Mouse (Mus musculus) WW6 (cell line): ENCODE measurements at regions not wholly inside any gene's neighbourhood (a gene's known extent, or its start where the extent isn't known, plus 50 kb on each side); places are given as distances from the start of the nearest gene placed in this dataset.
"Not testable (repeated sequence)": the region's sequence is repeated elsewhere in the genome, so short reads cannot be mapped to it uniquely, and the experiment has no call there.

Experiments
- DNase-seq: peaks from one replicate; pipeline ENCODE4 v3.0.0-alpha.2; 2013; ENCODE audit warnings: low read depth, low spot score

DNA sequence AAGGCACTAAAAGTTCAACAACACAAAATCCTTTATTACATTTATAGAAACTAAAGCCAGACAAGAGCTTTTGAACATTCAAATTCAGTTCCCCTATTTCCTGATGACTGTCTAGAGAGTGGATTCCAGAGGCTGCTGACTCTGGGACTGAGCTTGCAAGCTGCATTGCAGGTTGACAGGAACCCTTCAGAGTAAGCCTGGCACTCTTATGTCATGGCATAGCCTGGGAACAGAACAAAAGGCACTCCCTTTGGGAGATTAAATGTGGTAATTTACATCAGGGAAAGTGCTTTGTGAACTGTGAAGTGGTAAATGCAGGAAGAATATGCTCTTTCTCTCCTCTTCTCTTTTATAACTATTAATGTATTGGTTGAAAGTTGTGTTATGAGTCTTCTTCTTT, 847.3 kb downstream of the Bcl11a start:
- no peak for DNase-seq

DNA sequence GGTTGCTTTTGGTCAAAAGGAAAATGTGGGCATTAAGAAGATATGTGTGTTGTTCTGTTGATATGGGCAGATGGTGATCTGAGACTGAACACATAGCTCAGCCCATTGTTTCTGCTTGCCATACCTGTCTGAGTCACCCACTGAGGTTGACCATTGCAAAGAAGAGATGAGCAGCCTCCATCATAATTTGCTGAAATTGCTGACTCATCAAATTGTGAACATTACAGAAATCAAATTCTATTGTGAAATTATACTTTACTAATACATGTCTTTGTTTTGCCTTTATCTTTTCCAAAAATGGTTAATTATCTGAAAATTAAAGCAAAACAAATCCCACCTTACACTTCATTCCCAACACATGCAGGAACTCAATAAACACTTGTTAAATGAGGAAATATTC, 865.8 kb downstream of the Bcl11a start:
- no peak for DNase-seq

DNA sequence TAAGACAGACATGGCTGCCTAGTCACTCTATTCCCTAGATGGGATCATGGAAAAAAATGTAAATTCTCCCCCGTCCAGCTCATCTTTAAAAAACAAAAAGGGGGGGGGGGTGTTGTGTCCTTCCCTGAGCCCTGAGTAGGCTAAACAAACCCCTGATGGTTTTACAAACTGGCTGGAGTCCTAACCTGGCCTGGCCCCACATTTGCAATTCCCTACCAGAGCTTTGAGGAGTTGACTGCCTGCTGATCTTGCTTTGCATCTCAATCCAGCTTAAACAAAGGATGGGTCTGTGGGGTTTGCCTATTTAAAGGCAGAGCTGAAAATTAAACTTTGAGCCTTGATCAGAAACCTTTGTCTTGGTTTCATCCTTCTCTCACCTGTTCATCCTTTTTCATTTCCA, 873.3 kb downstream of the Bcl11a start:
- DNase-seq, result peak; percentile 13

DNA sequence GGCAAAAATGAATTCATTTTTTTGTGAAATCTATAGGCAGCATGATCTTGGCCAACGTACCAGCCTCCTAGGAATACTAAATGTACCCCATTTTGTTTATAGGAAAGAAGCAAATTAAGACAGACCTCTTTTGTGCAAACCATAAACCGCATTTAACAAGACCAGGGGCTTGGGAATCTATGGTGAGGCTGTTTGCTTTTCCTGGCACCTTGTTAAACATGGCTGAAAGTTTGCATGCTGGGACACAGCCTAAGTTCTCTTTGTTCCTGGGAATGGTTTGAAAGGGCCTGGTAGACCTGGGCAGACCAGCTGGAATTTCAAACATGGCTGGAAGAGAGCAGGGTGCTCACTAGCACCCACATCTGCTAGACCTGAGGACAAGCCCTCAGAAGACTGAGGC, 894.5 kb downstream of the Bcl11a start:
- DNase-seq, result no peak

DNA sequence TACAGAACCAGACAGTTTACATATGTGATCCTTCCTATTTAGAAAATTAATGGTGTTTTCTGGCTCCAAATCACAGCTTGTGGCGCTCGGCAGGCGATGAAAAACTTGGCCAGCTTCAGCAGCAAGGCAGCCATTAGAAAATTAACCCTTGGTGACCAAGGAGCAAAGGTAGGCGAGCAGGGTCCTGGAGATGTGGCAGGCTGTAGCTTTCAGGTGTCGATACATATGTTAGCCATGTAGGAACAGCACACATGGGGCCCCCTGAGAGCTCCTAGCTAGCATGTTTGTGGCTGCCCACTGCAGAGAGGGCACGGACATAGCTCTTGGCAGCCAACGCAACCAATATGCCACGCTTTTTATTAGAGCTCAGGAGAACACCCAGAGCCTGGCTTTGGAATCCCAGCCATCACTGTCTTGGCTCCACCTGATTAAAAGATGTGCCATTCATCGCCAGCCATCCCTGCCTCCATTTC, 902.4 kb downstream of the Bcl11a start:
- no peak for DNase-seq

DNA sequence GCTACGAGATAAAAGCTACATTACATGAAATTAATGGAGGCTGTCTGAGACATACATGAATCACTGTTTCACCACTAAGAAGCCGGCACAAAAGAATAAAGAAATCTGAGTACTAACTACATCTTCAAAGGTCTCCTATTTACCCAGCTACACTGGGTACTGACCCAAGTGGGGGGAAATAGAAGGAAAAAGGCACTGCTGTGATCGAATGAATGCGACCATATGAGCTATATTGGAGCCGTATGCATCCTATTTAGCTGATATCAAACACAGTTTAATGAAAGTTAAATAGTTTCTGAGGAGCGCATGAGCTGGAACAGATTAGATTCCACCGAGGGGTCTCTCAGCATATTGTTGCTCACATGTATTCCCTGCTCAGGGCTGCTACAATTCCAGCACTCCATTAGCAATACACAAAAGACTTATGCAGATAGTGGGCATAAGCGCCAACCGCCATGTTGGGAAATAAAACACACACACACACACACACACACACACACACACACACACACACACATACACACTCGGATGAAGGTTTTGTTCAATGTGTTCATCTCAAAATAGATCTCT, 905.3 kb downstream of the Bcl11a start:
- DNase-seq, result no peak

DNA sequence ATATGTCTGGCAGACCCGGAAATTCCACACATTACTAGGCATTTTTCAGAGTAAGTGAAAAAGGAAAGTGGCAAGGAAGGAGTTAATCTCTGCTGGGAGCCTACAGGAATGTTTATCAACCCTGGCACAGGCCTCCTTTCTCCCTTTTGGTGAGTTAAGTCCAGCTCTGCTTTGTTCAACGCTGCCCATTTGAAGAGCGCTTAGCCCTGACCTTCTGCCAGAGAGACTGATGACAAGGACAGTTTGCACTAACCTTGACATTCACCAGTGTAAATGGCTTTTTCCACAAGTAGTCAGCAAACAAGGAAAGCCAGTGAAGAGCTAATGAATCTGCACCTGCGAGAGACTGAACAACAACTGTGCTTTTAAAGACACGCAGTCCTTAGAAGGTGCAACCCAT, 927.6 kb downstream of the Bcl11a start:
- no peak for DNase-seq

DNA sequence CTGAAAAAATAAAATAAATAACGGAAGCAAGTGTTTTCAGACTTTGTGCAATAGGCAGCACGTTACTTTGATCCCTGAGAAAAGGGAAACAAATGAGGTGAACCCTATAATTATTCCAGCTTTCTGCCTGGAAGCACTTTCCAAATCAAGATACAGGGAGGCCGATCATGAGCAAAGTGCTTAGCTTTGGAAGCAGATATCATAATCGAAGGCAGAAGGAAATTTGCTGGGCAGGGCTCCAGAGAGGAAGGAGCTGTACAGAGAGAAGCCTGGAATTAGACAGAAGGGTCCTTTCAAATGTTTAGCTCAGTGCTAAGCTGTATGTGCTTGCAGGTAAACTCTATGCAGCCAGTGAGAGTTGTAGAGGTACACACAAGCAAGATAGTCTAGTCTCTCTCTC, 948.9 kb downstream of the Bcl11a start:
- no peak for DNase-seq

DNA sequence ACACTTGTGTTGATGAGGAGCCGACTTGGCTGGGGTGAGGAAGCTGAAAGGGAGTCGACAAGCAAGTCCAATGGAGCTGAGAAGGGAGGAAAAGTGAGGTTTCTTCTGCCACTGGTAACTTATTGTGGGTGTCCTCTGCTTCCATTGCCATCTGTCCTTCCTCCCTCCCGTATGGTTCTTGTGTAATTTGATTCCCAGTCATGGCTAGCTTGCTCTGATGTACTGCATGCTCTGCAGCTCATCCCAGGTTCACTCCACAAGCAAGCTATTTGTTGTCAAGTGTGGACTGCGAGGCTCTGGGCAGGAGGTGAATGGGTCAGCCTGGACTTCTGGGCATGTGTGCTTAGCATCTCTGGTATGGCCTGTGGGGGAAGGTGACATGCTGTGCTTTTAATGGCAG, 963.1 kb downstream of the Bcl11a start:
- DNase-seq, result no peak

DNA sequence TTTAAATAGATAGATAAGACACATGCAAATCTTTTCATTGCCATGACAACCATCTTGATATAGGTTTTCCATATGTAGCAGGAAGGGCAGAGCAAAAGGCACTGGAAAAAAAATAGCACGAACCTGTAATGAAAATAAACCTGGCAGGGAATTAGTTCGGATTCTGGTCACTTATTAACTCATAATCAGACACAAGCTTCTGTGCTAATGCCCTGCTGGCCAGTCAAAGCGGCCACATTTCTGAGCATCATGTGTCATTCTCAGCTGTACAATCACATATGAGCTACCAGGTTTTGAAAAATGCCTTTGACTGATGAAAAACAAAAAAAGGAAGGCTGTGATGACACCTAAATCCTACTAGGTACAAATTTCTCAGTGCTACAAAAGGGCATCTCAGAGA, 964.9 kb downstream of the Bcl11a start:
- no peak for DNase-seq

DNA sequence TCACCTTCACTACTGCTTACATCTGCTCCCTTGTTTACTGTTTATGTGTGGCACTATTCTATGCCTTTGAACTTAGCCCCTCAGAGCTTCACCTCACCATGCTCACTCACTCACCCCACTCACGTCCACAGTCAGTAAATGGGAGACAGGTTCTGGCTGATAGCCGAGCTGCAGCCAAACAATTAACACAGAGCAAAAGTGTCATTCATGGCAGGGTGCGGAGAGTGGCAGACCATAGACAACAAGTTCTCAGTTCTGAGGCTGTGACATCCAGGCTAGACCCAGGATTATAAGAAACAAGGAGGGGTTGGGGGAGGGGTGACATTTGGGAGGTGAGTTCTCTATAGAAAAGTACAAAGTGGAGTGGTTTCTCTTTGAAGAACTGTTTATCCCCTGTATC, 967.5 kb downstream of the Bcl11a start:
- no peak for DNase-seq

DNA sequence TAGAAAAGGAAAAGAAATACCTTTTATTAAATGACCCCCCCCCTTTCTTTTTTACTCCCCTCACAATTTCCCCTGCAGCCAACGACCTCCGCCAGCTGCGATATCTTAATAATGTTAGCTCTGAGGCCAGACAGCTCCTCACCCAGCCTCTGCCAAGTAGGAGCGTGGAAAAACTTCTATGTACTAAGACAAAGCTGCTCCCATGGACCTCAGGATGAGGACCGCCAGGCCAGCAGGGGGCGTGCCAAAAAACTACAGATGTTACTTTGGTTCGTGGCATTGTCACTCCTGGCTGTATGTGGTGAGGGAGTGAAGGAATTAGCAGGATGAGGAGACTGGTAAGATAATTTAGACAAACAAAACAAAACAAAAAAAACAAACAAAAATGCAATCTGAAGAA, 968.1 kb downstream of the Bcl11a start:
- DNase-seq, result peak; percentile 24

DNA sequence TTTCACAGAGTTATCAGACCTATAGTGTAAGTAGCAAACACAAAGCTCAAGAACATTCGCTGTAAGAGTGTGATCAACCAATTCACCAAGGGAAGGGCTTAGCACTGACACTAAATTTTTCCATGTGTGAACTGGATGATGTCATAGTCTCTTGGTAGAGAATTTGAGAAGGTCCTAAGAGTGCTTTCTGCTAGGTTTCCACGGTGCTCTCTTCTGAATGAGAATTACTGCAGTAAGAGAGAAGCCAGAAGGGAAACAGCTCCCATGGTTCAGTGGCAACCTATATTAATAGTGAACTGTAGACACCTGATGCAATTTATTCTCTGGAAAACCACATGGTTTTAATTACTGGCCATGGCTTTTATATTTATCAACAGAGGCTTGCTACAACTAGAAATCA, 977.8 kb downstream of the Bcl11a start:
- no peak for DNase-seq

DNA sequence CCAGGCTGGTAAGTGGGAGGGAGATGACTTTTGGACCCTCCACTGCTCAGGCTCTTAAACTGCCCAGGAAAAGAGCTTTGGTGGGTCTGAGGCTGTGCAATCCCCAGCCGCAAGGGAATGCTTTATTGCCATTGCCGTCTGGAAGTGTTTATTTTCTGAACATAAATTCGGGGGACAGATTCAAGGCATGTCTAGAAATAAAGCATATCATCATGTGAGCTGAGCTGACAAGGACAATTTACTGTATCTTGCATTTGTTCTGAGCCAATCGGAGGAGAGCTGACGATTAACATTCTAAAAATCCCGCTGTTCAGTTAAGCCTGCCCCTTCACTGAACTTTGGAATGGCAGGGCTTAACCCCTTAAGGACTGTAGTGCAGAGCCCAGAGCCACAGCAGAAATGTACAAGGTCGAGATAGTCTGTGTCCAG, 979.3 kb downstream of the Bcl11a start:
- no peak for DNase-seq

DNA sequence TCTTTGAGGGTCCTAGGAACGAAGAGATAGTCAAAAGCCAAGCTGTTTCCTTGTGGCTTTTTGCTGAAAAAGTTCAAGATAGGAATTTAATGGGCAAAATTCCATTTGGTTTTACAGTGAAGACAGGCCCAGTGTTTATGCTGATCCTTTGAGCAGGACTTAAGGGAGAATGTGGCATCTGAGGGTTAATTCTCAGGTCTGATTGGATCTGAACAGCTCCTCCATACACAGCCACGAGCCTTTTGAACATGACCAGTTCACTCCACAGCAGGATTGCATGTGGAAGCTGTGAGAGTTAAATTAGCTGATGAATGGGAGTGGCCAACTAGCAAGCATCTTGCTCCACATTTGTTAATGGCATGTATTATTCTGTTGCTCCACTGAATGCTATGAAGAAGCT, 979.7 kb downstream of the Bcl11a start:
- no peak for DNase-seq

DNA sequence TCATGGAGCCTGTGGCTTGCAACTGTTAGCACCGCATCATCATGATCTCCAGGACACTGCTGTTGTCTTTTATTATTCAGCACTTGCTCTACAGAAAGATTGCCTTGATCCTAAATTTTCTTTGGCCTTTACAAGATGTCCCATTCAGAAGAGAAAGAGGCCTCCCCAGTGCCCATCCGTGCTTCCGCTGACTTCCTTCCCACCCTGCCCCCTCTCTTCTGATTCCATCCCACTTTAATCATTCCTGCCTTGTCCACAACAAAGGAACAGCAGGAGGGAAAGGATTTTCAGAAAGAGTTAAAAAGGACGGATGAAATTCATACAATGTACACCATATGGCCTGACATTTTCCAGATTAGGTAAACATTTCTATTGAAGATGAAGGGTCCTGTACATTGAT, 985.2 kb downstream of the Bcl11a start:
- no peak for DNase-seq

DNA sequence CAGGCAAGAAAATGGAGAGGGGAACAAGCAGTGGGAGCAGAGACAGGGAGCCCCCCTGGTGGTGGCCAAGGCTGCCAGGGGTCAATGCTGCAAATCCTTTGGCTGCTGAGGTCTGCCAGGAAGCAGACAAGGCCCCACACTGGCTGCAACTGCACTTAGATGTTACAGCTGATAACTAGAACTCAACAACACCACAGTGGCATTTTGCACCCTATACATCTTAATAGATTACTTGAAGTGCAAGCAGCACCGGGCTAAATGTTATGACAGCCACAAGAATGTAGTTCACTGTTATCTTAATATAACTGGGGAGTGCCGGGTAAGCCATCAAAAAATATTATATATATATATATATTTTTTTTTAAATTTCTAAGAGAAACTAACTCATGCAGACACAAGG, 986.1 kb downstream of the Bcl11a start:
- no peak for DNase-seq

DNA sequence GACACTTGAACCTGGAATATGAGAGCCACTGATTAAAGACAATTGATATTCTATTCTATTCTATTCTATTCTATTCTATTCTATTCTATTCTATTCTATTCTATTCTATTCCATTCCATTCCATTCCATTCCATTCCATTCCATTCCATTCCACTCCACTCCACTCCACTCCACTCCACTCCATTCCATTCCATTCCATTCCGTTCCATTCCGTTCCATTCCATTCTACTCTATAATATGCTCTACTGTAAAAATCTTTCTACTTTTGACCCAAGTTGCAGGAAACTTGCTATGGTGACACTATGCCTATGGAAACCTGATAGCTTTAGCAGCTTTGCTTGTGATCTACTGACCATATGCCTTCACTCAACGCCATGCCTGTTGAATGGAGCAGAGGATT, 1022.1 kb downstream of the Bcl11a start:
- not testable (repeated sequence) for DNase-seq

DNA sequence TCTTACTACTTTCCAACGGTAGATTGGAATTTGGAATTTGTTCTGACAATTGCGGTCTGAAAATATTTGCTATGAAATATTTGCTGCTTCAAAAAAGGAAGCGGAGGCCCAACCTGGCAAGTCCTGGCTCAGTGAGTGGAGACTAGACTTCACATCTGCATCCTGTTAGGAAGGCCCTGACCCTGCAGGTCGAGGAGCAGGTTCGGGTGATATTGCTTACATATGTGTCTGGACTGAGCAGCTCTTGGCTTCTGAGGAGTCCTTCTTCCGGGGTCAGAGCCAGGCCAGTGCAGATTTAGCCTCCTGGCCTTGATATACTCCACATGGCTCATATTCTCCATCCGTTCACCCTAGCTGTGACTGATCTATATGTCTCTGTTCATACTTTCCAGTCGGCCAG, 1026.6 kb downstream of the Bcl11a start:
- DNase-seq, result no peak

DNA sequence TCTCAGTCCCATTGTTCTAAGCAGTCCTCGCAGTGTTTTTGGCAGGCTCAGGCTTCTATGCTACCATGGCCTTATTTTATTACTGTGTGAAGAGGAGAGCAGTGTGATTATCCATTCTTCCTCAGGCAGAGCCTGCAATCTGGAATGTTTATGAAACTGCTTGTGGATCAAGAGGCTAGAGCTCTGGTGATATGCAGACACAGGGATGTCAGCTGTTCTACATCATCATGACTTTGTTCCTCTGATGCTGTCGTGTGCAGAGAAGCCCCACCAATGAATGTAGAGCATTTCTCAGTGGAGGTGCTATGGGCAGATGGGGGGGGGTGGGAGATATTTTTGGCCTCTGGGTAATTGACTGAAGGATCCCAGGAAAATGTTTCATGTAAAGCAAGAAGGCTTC, 1046.6 kb downstream of the Bcl11a start:
- DNase-seq, result no peak

DNA sequence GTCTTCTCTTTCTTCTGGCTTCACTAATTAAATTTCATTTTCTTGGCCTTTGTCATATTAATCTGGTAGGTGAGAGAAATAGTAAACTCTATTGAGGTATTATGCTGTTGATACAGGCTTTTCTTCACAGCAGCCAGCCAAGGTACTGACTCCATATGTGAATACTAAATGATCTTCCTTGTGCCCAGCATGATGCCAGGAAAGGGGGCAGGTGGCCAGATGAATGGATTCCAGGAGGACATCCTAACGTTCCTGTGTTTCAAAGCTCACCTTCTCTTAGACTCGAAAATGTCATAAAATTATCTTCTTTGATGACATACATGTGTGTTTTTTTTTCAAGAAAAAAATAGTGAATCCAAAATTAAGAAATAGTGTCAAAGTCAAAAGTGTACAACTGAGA, 1064.4 kb downstream of the Bcl11a start:
- no peak for DNase-seq

DNA sequence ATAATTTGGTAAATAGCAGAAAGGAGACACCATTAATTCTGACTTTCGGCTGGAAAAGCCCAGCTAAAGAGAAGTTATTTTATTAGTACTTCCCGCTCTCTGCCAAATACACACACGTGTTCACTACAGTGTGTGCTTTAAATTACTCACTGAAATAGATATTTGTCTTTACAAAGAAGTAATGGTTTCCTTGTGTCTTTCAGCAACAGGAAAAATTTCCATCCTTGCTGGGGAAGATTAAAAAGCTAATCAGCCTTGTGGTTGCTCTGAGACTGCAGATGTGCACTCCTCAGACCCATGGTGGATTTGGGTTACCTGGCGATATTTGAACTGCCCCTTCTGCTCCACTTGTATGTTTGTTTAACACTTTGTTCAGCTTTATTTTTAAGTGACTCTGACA, 1065.0 kb downstream of the Bcl11a start:
- DNase-seq, result no peak

DNA sequence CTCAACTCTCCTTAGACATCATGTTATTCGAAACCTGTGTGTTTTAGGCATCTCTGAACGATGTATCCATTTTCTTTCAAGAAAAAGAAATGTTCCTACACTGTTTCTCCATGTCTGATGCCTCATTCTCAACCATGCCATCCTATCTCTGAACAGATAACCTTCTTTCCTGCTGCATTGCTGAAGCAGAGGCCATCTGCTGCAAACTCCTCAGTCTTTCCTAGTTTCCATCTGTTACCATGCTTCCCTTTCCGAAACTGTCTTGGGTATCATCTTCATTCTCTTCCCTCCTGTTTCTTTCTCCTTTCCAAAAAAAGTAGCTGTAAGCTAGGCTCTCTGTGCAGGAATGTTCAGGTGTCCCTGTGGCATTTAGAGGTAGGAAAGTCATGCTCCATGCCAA, 1063.3 kb downstream of the 5730522E02Rik start:
- no peak for DNase-seq

DNA sequence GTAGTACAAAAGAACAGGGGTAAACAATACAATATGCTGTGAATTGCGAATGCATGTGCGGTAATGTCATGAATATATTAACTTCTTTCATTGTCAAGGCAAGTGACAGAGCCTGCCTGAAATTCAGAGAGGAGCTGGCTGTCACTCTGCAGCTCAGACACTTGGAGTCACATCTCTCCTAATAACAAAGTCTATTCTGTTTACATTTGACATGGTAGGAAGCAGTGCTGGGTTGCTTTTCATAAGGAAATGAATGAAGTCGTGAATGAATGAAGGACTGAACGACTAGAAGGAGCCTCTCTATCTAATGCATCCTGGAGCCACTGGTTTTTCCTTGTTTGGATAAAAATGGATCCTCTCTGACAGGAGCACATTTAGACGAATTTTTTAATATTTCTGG, 1053.9 kb downstream of the 5730522E02Rik start:
- no peak for DNase-seq
